Mouse (Mus musculus): ENCODE measurements around the gene C1qtnf4. TPM values are rescaled to one million over a fixed set of nuclear protein-coding genes. Genes with fewer than 3 reads are reported as not detected.

The C1qtnf4 gene
- total and polyA plus RNA-seq, 3 experiments: not detected

GRCm38 (mm10) chr2:90846955-90847680 lies 38.5 kb upstream of the C1qtnf4 start, which contains the start of gene Mtch2:
TSS of gene Mtch2 (plus strand) at chr2:90847155.
- H3K9ac ChIP-seq (ENCODE audit: control insufficient read depth, low read depth, low read length, poor library complexity, severe bottlenecking): peak within 1 kb of the TSS; percentile 86
- H3K9me3 ChIP-seq (replicated peaks; ENCODE audit: insufficient read depth, low read length): no peaks in the 10 kb centered on the region
- peak within 1 kb of the TSS; percentile 72 to 89 for H3K4me3 ChIP-seq (ENCODE audit: control insufficient read depth in 1 of 2, insufficient read depth in 1 of 2, low read depth in 2 of 2, low read length in 2 of 2)
- peak within 1 kb of the TSS; percentile 70 for H3K27ac ChIP-seq (ENCODE audit: control insufficient read depth, low read depth, low read length)
- TF ChIP-seq ZC3H11A (IDR thresholded peaks at IDR 0.05; ENCODE audit: low read depth, low read length) (no peak), TAL1 (IDR thresholded peaks at IDR 0.05; ENCODE audit: low read length) (no peak), TBP (IDR thresholded peaks at IDR 0.05; ENCODE audit: low read depth, low read length) (peak; percentile 84), CTCF (IDR thresholded peaks at IDR 0.05 in 2 of 3, conservative IDR thresholded peaks at IDR 0.05 in 1 of 3; ENCODE audit: control insufficient read depth in 1 of 3, insufficient read depth in 1 of 3, low read depth in 2 of 3, low read length in 3 of 3, poor library complexity in 1 of 3, severe bottlenecking in 1 of 3) (no peak), HCFC1 (IDR thresholded peaks at IDR 0.05; ENCODE audit: low read depth, low read length) (peak; percentile 83), E2F4 (IDR thresholded peaks at IDR 0.05; ENCODE audit: borderline replicate concordance, low read depth, low read length) (no peak; the same call in 1 of the 2 replicates), POLR2AphosphoS5 (IDR thresholded peaks at IDR 0.05; ENCODE audit: borderline replicate concordance, low read depth, low read length) (peak; percentile 61; the same call in 1 of the 2 replicates), EP300 (IDR thresholded peaks at IDR 0.05; ENCODE audit: low read depth in 1 of 2, low read length in 2 of 2) (no peak), ELF1 (IDR thresholded peaks at IDR 0.05; ENCODE audit: low read depth, low read length) (peak; percentile 86), SIN3A (IDR thresholded peaks at IDR 0.05; ENCODE audit: low read length) (peak; percentile 85), ZNF384 (IDR thresholded peaks at IDR 0.05; ENCODE audit: low read depth, low read length) (no peak), BHLHE40 (IDR thresholded peaks at IDR 0.05; ENCODE audit: borderline replicate concordance, low read depth, low read length) (peak; percentile 83; the same call in 1 of the 2 replicates), NELFE (IDR thresholded peaks at IDR 0.05; ENCODE audit: low read depth, low read length) (peak; percentile 97), USF1 (IDR thresholded peaks at IDR 0.05; ENCODE audit: low read depth, low read length) (peak; percentile 97), MAX (IDR thresholded peaks at IDR 0.05; ENCODE audit: low read length) (peak; percentile 89), ZMIZ1 (IDR thresholded peaks at IDR 0.05; ENCODE audit: low read depth, low read length) (peak; percentile 90), KAT2A (conservative IDR thresholded peaks at IDR 0.05; ENCODE audit: low read depth, low read length) (no peak; the same call in 1 of the 2 replicates), USF2 (IDR thresholded peaks at IDR 0.05; ENCODE audit: borderline replicate concordance in 1 of 2, insufficient read depth in 1 of 2, low read depth in 1 of 2, low read length in 2 of 2) (peak in 1 of 2 experiments; percentile 72; a peak in 3 of 4 replicates), MXI1 (IDR thresholded peaks at IDR 0.05; ENCODE audit: low read depth, low read length) (peak; percentile 91), TCF12 (IDR thresholded peaks at IDR 0.05; ENCODE audit: low read depth, low read length) (0 out of 2 replicates have a peak, but pooled peaks have one; percentile 3), POLR2A (IDR thresholded peaks at IDR 0.05; ENCODE audit: control insufficient read depth in 1 of 2, insufficient read depth in 1 of 2, low read depth in 1 of 2, low read length in 2 of 2, poor library complexity in 1 of 2) (peak; percentile 96 to 98), NRF1 (IDR thresholded peaks at IDR 0.05; ENCODE audit: insufficient read depth, low read depth, low read length, poor library complexity, severe bottlenecking) (peak; percentile 99), ZKSCAN1 (IDR thresholded peaks at IDR 0.05; ENCODE audit: low read depth, low read length) (no peak), CHD2 (IDR thresholded peaks at IDR 0.05; ENCODE audit: low read length) (no peak), POLR2AphosphoS2 (IDR thresholded peaks at IDR 0.05; ENCODE audit: low read length) (peak; percentile 94)
- H3K4me1 ChIP-seq (ENCODE audit: control insufficient read depth in 1 of 2, insufficient read depth in 2 of 2, low read length in 2 of 2): peaks cover 2 to 9% of the 10 kb centered on the region in 2 experiments
- peaks cover 2 to 24% of the 10 kb centered on the region in 2 experiments for H3K36me3 ChIP-seq (ENCODE audit: control insufficient read depth in 1 of 2, insufficient read depth in 2 of 2, low read length in 2 of 2)
- no peaks in the 10 kb centered on the region for H3K27me3 ChIP-seq (ENCODE audit: control insufficient read depth in 1 of 2, insufficient read depth in 2 of 2, low read length in 2 of 2)
- H3K79me2 ChIP-seq (ENCODE audit: control insufficient read depth, insufficient read depth, low read length, poor library complexity): peaks cover 14% of the 10 kb centered on the region
- DNase-seq (ENCODE audit: low read depth, low spot score): peak; percentile 97

Data from MEL (cell line).